Mouse (Mus musculus): ENCODE results near the gene Rbm20.
"Not testable (repeated sequence)": the region's sequence is repeated elsewhere in the genome, so short reads cannot be mapped to it uniquely, and the experiment has no call there.

The Rbm20 gene

GRCm38 (mm10) chr19:53889555-53889954, 212.4 kb downstream of the Rbm20 start:
- no peak for DNase-seq

DNA sequence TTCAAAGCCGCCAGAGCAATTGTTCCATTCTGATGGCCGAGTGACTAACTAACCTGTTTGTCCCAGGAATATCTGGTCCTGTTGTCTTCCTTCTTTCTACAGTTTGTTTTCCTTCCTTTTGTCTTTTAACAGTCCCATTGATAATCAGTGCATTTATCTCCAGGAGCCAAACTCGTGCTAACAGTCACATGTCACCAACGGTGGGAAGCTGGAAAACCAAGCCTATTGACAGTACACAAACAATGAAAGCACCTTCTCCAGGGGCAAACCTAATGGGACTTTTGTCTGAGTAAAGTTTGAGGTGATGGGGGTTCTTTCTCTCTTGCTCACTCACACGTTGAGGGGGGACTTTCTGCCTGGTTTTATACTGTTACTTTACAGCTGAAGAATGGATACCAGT, 213.2 kb downstream of the Rbm20 start:
- DNase-seq = no peak

DNA sequence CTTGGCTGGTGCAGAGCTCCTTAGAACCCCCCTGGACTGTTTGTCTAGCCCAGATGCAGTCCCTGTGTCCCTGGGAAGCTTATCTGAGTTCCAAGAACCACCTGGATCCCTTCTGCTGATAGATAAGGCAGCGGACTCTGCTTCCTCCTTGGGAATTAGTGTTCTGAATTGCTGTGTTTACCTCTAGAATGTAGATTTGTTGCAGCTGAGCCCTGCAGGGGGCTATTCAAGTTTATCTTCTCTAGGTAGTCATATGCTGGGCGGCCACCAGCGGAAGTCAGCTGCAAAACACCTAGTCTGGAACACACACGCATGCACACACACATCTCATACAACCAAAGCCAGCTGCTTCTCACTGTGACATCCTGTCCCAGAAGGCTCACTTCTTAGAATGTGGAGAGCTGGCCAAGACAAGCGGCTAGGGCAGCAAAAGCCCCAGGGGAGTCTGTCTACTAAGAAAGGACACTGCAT, 213.7 kb downstream of the Rbm20 start:
- DNase-seq = no peak

GRCm38 (mm10) chr19:53891569-53891968, 214.5 kb downstream of the Rbm20 start:
- no peak for DNase-seq

DNA sequence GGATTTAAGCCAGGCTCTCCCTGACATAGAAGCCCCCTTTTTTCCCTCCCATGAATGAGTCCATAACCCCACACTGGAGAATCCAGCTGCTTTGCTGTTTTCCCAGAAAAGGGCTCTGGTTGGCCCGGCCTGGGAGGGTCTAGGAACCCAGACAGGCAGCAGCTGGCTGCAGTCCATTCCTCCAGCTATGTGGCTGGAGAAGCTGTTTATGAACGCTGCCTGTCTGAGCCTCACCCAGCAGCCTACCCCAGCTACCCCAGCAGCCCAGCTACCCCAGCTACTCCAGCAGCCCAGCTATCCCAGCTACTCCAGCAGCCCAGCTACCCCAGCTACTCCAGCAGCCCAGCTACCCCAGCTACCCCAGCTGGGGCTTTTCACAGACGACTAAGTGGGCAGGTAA, 215.0 kb downstream of the Rbm20 start, which contains the start of gene Pdcd4:
Gene Pdcd4, plus strand, starts transcription at position 171 of the 400 bp plus-strand sequence.
- no peak for DNase-seq

DNA sequence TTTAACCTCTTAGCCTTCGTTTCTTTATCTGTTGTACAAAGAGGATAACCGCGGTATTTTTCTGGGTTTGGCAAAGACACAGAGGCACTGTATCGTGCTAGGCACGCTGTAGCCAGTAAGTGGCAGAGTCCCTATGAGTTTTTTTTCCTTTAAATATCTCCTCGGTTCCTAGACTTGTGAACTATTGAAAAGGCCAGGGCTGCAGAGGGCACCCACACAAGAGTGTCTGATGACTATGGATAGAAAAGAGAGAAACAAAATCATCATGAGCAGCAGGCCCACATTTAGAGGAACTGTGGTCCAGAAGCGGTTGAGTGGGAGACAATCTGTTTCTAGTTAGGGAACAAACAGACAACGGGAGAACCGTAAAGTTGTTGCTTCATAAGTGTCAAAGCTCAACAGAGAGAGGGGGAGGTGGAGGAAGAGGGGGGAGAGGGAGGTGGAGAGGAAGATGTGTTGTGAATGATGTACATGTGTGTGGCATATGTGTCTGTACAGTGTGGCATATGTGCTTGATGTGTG, 215.8 kb downstream of the Rbm20 start:
- DNase-seq = peak; percentile 10

GRCm38 (mm10) chr19:53893711-53894171, 216.6 kb downstream of the Rbm20 start:
- DNase-seq = no peak

GRCm38 (mm10) chr19:53894538-53895121, 217.5 kb downstream of the Rbm20 start:
- DNase-seq = no peak

DNA sequence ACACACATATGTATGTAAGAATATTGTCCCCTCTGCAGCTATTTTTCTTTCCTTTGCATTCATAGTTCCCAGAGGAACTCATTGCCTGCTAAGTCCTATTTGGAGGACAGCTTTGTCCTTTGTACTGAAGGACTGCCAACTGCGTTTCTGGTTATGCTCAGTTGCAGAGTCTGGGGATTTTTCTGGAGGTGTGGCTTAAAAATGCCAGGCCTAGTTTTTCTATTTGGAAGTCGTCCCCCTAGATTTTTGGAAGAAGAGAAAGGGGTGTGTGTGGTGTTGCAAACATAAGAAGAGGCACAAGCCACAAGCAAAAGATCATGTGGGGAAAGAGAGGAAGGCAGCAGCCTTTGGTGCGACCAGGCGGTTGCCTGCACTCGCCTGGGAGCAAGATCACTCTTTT, 220.9 kb downstream of the Rbm20 start:
- DNase-seq = no peak

DNA sequence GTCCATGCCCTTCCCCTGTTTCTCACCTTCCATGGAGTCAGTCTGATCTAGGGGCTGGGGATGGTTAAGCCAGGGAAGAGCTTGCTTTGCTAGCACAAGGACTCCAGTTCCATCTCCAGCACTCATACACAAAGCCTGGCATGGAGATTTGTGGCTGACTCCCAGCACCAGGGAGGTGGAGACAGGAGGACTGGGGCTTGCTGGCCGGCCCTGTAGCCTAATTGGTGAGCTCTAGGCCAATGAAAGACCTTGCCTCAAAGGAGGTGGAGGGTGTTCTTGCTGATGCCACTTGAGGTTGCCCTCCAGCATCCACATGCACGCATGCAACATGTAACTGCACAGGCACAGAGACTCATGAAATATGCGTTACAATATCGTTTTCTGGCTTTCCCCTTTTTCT, 221.4 kb downstream of the Rbm20 start:
- no peak for DNase-seq

DNA sequence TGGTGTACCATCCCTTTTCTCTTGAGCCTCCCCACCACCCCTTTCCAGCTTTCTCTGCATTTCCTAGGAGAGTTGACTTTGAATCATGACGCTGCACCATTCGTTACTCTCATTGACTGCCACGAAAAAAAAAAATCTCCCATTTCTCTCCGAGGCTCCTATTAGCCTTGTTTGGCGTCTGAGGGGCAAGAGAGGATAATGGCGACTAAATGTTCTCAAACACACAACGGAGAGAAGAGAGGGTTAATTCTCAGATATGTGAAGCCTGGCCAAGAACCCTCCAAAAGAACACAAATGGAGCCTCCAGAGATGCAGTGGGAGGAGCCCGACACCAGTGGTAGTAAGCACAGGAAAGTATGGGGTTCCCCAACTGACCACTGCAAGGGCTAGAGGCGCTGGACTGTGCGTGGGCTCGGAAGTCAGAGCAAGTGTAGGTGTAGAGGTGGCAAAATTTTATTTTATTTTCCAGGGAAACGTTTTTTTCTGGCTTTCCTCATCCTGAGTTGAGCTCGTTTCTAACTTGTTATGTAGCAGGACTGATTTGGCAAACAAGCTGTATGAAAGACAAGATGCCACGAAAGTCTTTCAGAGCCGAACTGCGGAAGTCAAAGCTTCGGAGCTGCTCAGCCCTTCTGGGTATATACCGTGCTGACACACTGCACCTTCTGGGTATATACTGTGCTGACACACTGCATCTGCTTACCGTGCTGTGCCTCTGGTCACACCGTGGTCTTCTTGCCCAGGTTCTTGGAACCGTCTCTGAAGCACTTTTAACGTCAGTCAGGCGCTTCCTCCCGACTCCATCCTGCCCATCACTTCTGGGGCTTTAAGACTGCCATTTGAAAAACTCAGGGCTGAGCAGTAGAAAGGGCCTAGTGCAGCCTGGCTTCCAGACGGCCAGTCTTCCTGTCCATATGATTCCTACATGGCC, 222.1 kb downstream of the Rbm20 start:
- no peak for DNase-seq

DNA sequence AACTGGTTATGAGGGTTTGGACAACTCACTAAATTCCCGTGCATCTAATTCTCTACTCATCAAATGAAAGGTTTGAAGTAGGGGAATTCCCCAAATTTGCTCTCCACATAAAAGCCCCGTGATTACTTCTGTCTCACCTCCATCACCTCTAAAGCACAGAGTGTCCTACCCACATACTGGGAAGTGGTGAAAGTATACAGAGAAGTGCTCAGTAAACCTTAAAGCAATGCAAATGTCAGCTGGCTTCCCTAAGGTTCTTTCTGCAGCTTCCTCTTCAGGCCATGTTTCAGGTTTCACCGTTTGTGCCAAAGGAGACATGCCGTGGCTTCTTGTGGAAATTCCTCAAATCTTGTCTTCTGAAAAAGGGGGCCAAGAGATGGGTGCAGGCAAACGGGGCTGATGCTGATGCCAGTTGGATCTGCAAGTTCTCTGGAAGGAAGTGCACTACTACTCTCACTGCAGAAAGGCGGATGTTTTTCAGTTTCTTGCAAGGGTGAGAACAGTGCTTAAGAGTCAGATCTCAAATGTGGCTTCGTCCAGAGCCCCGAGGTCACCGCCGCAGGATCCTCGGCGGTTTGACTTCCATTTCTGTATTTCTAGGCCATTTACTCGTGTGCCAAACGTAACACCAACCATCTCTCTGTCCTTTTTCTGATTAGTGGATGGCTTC, 223.0 kb downstream of the Rbm20 start:
- DNase-seq = no peak

DNA sequence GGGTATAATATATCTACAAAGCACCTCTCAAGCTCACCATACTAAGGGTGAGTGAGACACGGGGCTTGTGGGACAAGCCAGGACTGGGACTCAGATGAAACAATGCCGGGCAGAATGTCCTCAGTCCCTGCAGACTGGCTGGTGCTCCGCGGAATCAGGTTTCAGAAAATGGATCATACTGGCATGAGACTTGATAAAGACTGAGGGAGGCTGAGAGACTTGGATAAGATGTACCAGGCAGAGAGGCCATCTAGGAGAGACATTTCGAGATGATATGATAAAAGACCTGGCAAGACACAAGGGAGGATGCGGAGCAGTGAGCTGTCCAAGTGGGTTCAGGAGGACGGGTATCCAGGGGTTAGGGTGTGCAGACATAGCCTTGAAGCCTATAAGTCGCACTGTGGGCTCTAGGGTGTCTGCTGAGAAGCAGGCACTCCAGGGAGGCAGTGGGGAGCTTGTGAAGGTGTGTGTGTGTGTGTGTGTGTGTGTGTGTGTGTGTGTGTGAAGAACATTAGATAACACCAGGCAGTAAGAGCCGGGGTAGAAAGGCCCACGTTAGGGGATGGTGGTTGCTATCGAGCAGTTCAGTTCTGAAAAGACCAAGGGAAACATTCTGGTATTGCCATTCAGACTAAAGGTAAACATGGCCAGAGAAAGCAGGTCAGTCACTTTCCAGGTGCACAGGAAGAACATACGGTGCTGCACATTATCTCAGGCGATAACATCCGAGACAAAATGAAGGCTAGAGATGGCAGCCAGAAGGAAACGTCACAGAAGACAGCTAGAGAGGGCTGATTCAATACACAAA, 225.0 kb downstream of the Rbm20 start:
- DNase-seq = no peak

DNA sequence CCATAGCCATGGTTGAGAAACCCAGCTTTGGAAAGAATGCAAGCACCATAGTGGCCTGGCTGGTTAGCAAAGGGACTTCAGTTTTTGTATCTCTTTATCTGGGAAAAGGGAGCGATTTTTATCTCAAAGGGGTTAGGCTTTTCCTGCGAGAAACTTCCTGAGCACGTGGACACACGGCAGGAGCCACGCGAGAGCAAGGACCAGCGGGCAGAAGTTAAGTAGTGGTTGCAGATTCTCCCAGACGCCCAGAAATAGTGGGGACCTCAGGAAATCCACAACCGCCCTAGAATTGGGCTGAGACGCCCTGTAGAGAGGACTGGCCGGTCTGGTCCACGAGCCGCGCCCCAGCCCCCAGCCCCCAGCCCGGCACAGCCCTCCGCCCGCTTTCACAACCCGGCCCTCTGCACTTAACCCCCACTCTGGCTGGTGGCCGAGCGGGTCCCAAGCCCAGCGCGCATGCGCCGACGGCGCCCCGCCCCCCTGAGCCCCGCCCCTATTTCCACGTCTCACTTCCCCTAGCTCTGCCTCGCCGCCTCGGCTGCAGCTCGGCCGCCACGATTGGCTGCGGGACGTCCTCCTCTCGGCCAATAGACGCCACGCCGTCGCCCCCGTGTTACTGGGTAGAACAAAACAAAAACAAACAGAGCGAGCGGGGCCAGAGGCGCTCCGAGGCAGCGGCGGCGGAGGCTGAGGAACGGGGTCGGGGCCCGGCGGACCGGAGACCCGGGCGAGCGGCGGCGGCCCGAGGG, 225.8 kb downstream of the Rbm20 start:
- DNase-seq = peak; percentile 98

- DNase-seq = peak; percentile 65
Observed at GRCm38 (mm10) chr19:53903507-53904321, 226.6 kb downstream of the Rbm20 start.

GRCm38 (mm10) chr19:53904833-53905480, 227.9 kb downstream of the Rbm20 start:
- no peak for DNase-seq

DNA sequence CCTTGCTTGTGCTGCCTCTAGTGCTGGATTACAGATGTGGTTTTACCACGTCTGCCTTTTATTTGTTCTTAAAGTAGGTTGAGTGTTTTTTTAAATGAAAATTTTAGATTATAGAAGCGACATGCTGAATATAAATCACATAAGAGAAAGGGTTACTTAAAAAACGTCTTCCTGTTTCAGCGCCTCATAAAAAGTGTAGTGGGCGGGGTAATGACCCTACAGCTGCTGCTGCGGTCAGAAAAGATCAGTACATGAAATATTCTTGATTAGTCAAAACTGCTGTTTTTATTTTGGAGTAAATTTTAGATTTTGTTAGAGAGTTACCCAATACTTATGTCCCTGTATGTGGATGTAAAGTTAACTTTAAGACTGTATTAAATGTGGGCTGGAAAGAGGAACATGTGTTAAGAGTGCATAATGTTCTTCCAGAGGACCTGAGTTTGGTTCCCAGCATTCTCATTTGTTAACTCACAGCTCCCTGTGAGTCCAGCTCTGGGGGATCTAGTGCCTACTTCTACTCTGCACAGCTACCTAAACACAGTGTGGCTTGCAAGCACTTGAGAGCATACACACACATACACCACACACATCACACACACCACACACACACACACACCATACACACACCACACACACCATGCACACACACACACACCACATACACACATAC, 229.1 kb downstream of the Rbm20 start:
- no peak for DNase-seq

DNA sequence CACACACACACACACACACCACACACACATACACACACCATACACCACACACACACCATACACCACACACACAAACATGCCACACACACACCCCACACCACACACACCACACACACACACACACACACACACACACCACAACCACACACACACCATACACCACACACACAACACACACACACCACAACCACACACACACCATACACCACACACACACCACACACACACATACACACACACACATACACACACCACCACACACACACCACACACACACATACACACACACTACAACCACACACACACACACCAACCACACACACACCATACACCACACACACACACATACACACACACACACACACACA, 229.6 kb downstream of the Rbm20 start:
- not testable (repeated sequence) for DNase-seq

DNA sequence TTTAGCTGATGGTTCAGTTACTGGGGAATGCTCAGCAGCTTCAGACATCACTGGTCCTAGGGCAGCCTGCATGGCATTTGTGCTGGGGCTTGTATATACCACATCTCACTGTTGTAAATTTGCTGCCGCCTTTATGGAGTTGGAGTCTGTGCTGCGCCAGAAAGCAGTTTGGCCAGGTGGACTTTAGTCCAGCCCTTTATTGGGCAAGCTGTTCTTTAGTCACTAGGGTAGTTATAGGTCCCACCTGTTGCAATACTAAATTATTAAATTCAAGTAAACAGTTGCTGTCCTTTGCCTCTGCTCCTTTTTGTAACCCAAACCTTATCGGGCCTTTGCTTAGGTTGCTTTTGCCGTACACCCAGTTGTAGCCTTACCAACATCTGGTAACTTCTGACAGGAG, 237.8 kb downstream of the Rbm20 start:
- no peak for DNase-seq

Measured in embryo, embryonic 11 days (tissue).